10 mouse cellular contexts compared by ENCODE assay signal in genomic region chr12:80525513-80525912, GRCm38 (mm10). TPM values are rescaled to one million over a fixed set of nuclear protein-coding genes. Genes with fewer than 3 reads are reported as not detected.
DNase-seq lines count a peak whose midpoint lies in the region; ATAC-seq lines count a peak whose summit lies in the region.
"Had no signal": no experiment of that assay in that cellular context is flagged by ENCODE, and none has a peak within 500 bp of the region (broad histone marks: within the 10 kb centered on the region; RNA-seq: fewer than 3 reads in every experiment).

No protein-coding gene starts in this region.

- DNase-seq in midbrain, embryonic 11.5 days (ENCODE audit: low spot score, missing footprints): peak; percentile 85
- DNase-seq in embryo, embryonic 11 days: peak; percentile 35
- DNase-seq in retina, embryonic 14.5 days (ENCODE audit: low spot score): peak; percentile 49
- no peak for DNase-seq in adrenal gland, adult 8-10 months
- DNase-seq: kidney, adult 8-10 months had no signal

- H3K9ac ChIP-seq in midbrain, embryonic 11.5 days (ENCODE audit: low read length): peak overlapping the region; percentile 14; the same call in 1 of the 2 replicates
- no peak overlapping the region for H3K9ac ChIP-seq in midbrain, embryonic 15.5 days
- H3K9ac ChIP-seq in hindbrain, embryonic 16.5 days (ENCODE audit: low read depth, low read length): no peak overlapping the region

- peaks cover 23% of the 10 kb centered on the region for H3K4me1 ChIP-seq in midbrain, embryonic 11.5 days (ENCODE audit: control insufficient read depth, insufficient read depth, low read length)
- H3K4me1 ChIP-seq in midbrain, embryonic 15.5 days: peaks cover 47% of the 10 kb centered on the region
- H3K4me1 ChIP-seq in hindbrain, embryonic 16.5 days (ENCODE audit: control insufficient read depth, insufficient read depth, low read depth, low read length): peaks cover 19% of the 10 kb centered on the region

- H3K27me3 ChIP-seq in midbrain, embryonic 11.5 days (ENCODE audit: control insufficient read depth, insufficient read depth, low read length): no peaks in the 10 kb centered on the region
- H3K27me3 ChIP-seq in midbrain, embryonic 15.5 days (replicated peaks): no peaks in the 10 kb centered on the region
- H3K27me3 ChIP-seq in hindbrain, embryonic 16.5 days (replicated peaks; ENCODE audit: control insufficient read depth, insufficient read depth, low read length): no peaks in the 10 kb centered on the region

- no peak overlapping the region for H3K4me2 ChIP-seq in midbrain, embryonic 11.5 days
- no peak overlapping the region for H3K4me2 ChIP-seq in midbrain, embryonic 15.5 days
- H3K4me2 ChIP-seq in hindbrain, embryonic 16.5 days (ENCODE audit: low read length): no peak overlapping the region

- no peak for ATAC-seq in midbrain, embryonic 11.5 days (ENCODE audit: low FRiP score)
- ATAC-seq in midbrain, embryonic 15.5 days (replicated peaks): no peak; the same call in 1 of the 2 replicates
- ATAC-seq in hindbrain, embryonic 16.5 days: peak; percentile 40; the same call in 1 of the 2 replicates
- ATAC-seq in CD4-positive, CD25-positive, alpha-beta regulatory T cell, adult 4 months: no peak

- no peaks in the 10 kb centered on the region for H3K9me3 ChIP-seq in midbrain, embryonic 11.5 days (ENCODE audit: control insufficient read depth, low read length)
- no peaks in the 10 kb centered on the region for H3K9me3 ChIP-seq in midbrain, embryonic 15.5 days
- H3K9me3 ChIP-seq in hindbrain, embryonic 16.5 days (ENCODE audit: control insufficient read depth, low read length): no peaks in the 10 kb centered on the region

- H3K4me3 ChIP-seq in midbrain, embryonic 11.5 days (ENCODE audit: low read depth, low read length): no peak overlapping the region
- no peak overlapping the region for H3K4me3 ChIP-seq in midbrain, embryonic 15.5 days
- no peak overlapping the region for H3K4me3 ChIP-seq in hindbrain, embryonic 16.5 days (ENCODE audit: low read length)

- WGBS in midbrain, embryonic 11.5 days: 4% methylated on average over 7 of the region's 7 CpGs
- WGBS in midbrain, embryonic 15.5 days: 7% methylated on average over 7 of the region's 7 CpGs
- 19% methylated on average over 7 of the region's 7 CpGs for WGBS in hindbrain, embryonic 16.5 days

- no peaks in the 10 kb centered on the region for H3K36me3 ChIP-seq in midbrain, embryonic 11.5 days (ENCODE audit: control insufficient read depth, insufficient read depth, low read length)
- H3K36me3 ChIP-seq in midbrain, embryonic 15.5 days (replicated peaks): no peaks in the 10 kb centered on the region
- H3K36me3 ChIP-seq in hindbrain, embryonic 16.5 days (ENCODE audit: control insufficient read depth, insufficient read depth, low read length): no peaks in the 10 kb centered on the region

- H3K27ac ChIP-seq in midbrain, embryonic 11.5 days (ENCODE audit: low read depth, low read length): no peak overlapping the region
- no peak overlapping the region for H3K27ac ChIP-seq in midbrain, embryonic 15.5 days
- H3K27ac ChIP-seq in hindbrain, embryonic 16.5 days (ENCODE audit: low read depth, low read length): 0 out of 2 replicates have a peak overlapping the region, but pooled peaks have one; percentile 10

RNA-seq across cellular contexts. Expression of gene Galnt16, which starts 7.4 kb away (rescaled TPM):
- polyA plus RNA-seq in midbrain, embryonic 11.5 days (2014; fragmentation: Nextera tagmentation; extraction: Ambion mirVana): 13.1 and 14.0 TPM in 2 replicates
- polyA plus RNA-seq in midbrain, embryonic 15.5 days (2015; fragmentation: Nextera tagmentation; extraction: Ambion mirVana): 39.5 and 42.4 TPM in 2 replicates
- 34.0 and 35.9 TPM in 2 replicates for polyA plus RNA-seq in hindbrain, embryonic 16.5 days (2015; fragmentation: Nextera tagmentation; extraction: Ambion mirVana)
- 10 to 100 TPM in 1 of 4 experiments, 1 to 10 TPM in 3; 9.3 to 14.4 (median 9.6) TPM for total RNA-seq in adrenal gland, adult 8-10 months (2022)
- polyA plus RNA-seq in CD4-positive, CD25-positive, alpha-beta regulatory T cell, adult 4 months (2017; shearing (Covaris generic)): 1 to 10 TPM in 1 of 2 experiments, not detected in 1; 1.2 TPM
- total RNA-seq: common myeloid progenitor, adult 5-6 weeks; MEL had no signal
